Mouse (Mus musculus) embryonic stem cell, embryonic (primary cell): ENCODE results near the gene Adamts14.

Experiments
- CTCF ChIA-PET, 4 experiments: fragments of 300-600 bp in 2 of 4; fragments of 350-600 bp in 2 of 4; sonication (Branson Sonifier 250); formaldehyde crosslinking; loops; one replicate each; lab custom pipeline; 2022; ENCODE audit warnings: inconsistent platforms in 2 of 4; lab: Charles Lee
- POLR2A ChIA-PET, 4 experiments: fragments of 300-600 bp in 2 of 4; fragments of 350-600 bp in 2 of 4; sonication (Branson Sonifier 250); formaldehyde crosslinking; loops; one replicate each; lab custom pipeline; 2022; ENCODE audit warnings: antibody characterized with exemption in 4 of 4, inconsistent platforms in 1 of 4; lab: Charles Lee

The Adamts14 gene

GRCm38 (mm10) chr10:61255190-61255589 is 18.0 kb downstream of the Adamts14 start:
- ChIA-PET POLR2A (interaction anchor here in 1 of 4 experiments (0.9 to 1.5 kb wide), 2 partner anchors 15 to 40 kb away, joined by 3 to 8 read pairs; no protein-coding TSS in a partner anchor), CTCF (no interaction called here)

- POLR2A ChIA-PET, result interaction anchor here in 1 of 4 experiments (0.9 to 1.5 kb wide), 3 partner anchors 15 to 39 kb away, joined by 3 to 8 read pairs (median 5); partner anchors contain the start of gene Adamts14
- CTCF ChIA-PET, result interaction anchor here in 1 of 4 experiments (0.5 kb wide), 1 partner anchor 57 kb away, joined by 3 read pairs; no protein-coding TSS in a partner anchor
These were observed 18.5 kb downstream of the Adamts14 start for GRCm38 (mm10) chr10:61254761-61255160.

GRCm38 (mm10) chr10:61249951-61250350 is 23.3 kb downstream of the Adamts14 start:
- POLR2A ChIA-PET, result interaction anchor here in 1 of 4 experiments (1.2 to 1.3 kb wide), 3 partner anchors 10 to 36 kb away, joined by 3 read pairs; no protein-coding TSS in a partner anchor
- CTCF ChIA-PET, result no interaction called here

GRCm38 (mm10) chr10:61248596-61249114 is 24.6 kb downstream of the Adamts14 start:
- CTCF ChIA-PET, result interaction anchor here in 3 of 4 experiments (0.9 to 1.2 kb wide), 4 partner anchors 27 to 151 kb away, joined by 3 read pairs; no protein-coding TSS in a partner anchor
- POLR2A ChIA-PET, result interaction anchor here in 3 of 4 experiments (0.5 to 4.3 kb wide), 6 partner anchors 10 to 470 kb away, joined by 3 to 17 read pairs (median 3); no protein-coding TSS in a partner anchor

GRCm38 (mm10) chr10:61246288-61246687 is 26.9 kb downstream of the Adamts14 start:
- CTCF ChIA-PET, result interaction anchor here in 1 of 4 experiments (1.1 to 1.2 kb wide), 2 partner anchors 17 to 21 kb away, joined by 3 to 4 read pairs; no protein-coding TSS in a partner anchor
- POLR2A ChIA-PET, result interaction anchor here in 3 of 4 experiments (0.8 to 4.3 kb wide), 5 partner anchors 9 to 82 kb away, joined by 3 to 17 read pairs (median 3); no protein-coding TSS in a partner anchor

GRCm38 (mm10) chr10:61241961-61242421 is 31.2 kb downstream of the Adamts14 start:
- CTCF ChIA-PET, result interaction anchor here (0.5 to 1.8 kb wide), 8 partner anchors 27 to 738 kb away, joined by 3 to 5 read pairs (median 3); no protein-coding TSS in a partner anchor
- POLR2A ChIA-PET, result interaction anchor here in 3 of 4 experiments (0.6 to 2.9 kb wide), 11 partner anchors 26 to 1445 kb away, joined by 3 to 10 read pairs (median 4); partner anchors contain the start of gene Adamts14 (in 1 of the 3)

GRCm38 (mm10) chr10:61240108-61240920 is 32.9 kb downstream of the Adamts14 start:
- CTCF ChIA-PET, result interaction anchor here in 1 of 4 experiments (0.5 kb wide), 1 partner anchor 96 kb away, joined by 3 read pairs; no protein-coding TSS in a partner anchor
- POLR2A ChIA-PET, result interaction anchor here in 3 of 4 experiments (0.6 to 2.9 kb wide), 6 partner anchors 13 to 413 kb away, joined by 3 to 10 read pairs (median 4); partner anchors contain the start of gene Adamts14 (in 2 of the 3)

GRCm38 (mm10) chr10:61237391-61237785 is 35.9 kb downstream of the Adamts14 start:
- ChIA-PET POLR2A (interaction anchor here in 3 of 4 experiments (0.5 to 2.6 kb wide), 18 partner anchors 8 to 413 kb away, joined by 3 to 17 read pairs (median 4); partner anchors contain the start of genes Adamts14 (in 2 of the 3), Lrrc20 (in 1 of the 3) and Pald1 (in 1 of the 3)), CTCF (interaction anchor here (0.6 to 1.5 kb wide), 12 partner anchors 21 to 707 kb away, joined by 3 to 5 read pairs (median 4); partner anchors contain the start of gene Adamts14 (in 1 of the 4))

GRCm38 (mm10) chr10:61236683-61237390 is 36.4 kb downstream of the Adamts14 start:
- POLR2A ChIA-PET, result interaction anchor here in 3 of 4 experiments (0.6 to 2.6 kb wide), 15 partner anchors 9 to 390 kb away, joined by 3 to 17 read pairs (median 4); partner anchors contain the start of genes Adamts14 (in 2 of the 3) and Pald1 (in 1 of the 3)
- CTCF ChIA-PET, result interaction anchor here in 3 of 4 experiments (0.8 to 1.5 kb wide), 9 partner anchors 21 to 365 kb away, joined by 3 to 5 read pairs (median 4); partner anchors contain the start of gene Adamts14 (in 1 of the 3)

- ChIA-PET CTCF (interaction anchor here in 2 of 4 experiments (0.5 to 1.2 kb wide), 4 partner anchors 24 to 548 kb away, joined by 3 to 6 read pairs (median 3); no protein-coding TSS in a partner anchor), POLR2A (interaction anchor here in 2 of 4 experiments (1.2 to 2.6 kb wide), 3 partner anchors 38 to 161 kb away, joined by 3 to 9 read pairs (median 4); partner anchors contain the start of gene Adamts14 (in 1 of the 2))
These were observed 37.5 kb downstream of the Adamts14 start for GRCm38 (mm10) chr10:61235677-61236267.

GRCm38 (mm10) chr10:61234319-61234718 is 38.9 kb downstream of the Adamts14 start:
- CTCF ChIA-PET, result no interaction called here
- POLR2A ChIA-PET, result interaction anchor here in 1 of 4 experiments (0.5 to 0.7 kb wide), 3 partner anchors 88 to 436 kb away, joined by 3 to 4 read pairs (median 3); no protein-coding TSS in a partner anchor

- POLR2A ChIA-PET, result interaction anchor here in 2 of 4 experiments (0.7 to 1.2 kb wide), 5 partner anchors 13 to 710 kb away, joined by 3 to 15 read pairs (median 3); no protein-coding TSS in a partner anchor
- CTCF ChIA-PET, result interaction anchor here in 1 of 4 experiments (0.6 kb wide), 1 partner anchor 10 kb away, joined by 3 read pairs; no protein-coding TSS in a partner anchor
These were observed 40.2 kb downstream of the Adamts14 start for GRCm38 (mm10) chr10:61232858-61233567.

GRCm38 (mm10) chr10:61231756-61232155 is 41.5 kb downstream of the Adamts14 start:
- POLR2A ChIA-PET, result interaction anchor here in 1 of 4 experiments (1.0 kb wide), 1 partner anchor 10 kb away, joined by 3 read pairs; no protein-coding TSS in a partner anchor
- CTCF ChIA-PET, result interaction anchor here in 1 of 4 experiments (0.6 kb wide), 1 partner anchor 16 kb away, joined by 3 read pairs; no protein-coding TSS in a partner anchor

GRCm38 (mm10) chr10:61226784-61227396 is 46.3 kb downstream of the Adamts14 start:
- ChIA-PET CTCF (no interaction called here), POLR2A (interaction anchor here in 1 of 4 experiments (1.0 kb wide), 1 partner anchor 47 kb away, joined by 3 read pairs; the partner anchor contains the start of gene Adamts14)

GRCm38 (mm10) chr10:61225694-61226093 is 47.5 kb downstream of the Adamts14 start:
- ChIA-PET POLR2A (interaction anchor here in 1 of 4 experiments (1.1 kb wide), 1 partner anchor 14 kb away, joined by 4 read pairs; no protein-coding TSS in a partner anchor), CTCF (interaction anchor here in 1 of 4 experiments (0.9 kb wide), 1 partner anchor 20 kb away, joined by 3 read pairs; no protein-coding TSS in a partner anchor)
